Mouse (Mus musculus) forebrain, embryonic 10.5 days (tissue): ENCODE measurements at regions not wholly inside any gene's neighbourhood (a gene's known extent, or its start where the extent isn't known, plus 50 kb on each side); places are given as distances from the start of the nearest gene placed in this dataset.

Experiments used
- DNase-seq: peaks from one replicate; pipeline ENCODE4 v3.0.0-alpha.2; 2017; ENCODE audit warnings: low spot score; ENCODE audit errors: extremely low spot score
- H3K27ac ChIP-seq: fragments of 300-500 bp; sonication (generic); 2 replicates; pipeline ENCODE4 v1.5.1; 2016; ENCODE audit warnings: mild to moderate bottlenecking
- H3K27me3 ChIP-seq: fragments of 300-500 bp; sonication (generic); 2 replicates; pipeline ENCODE4 v1.6.1; 2016; ENCODE audit warnings: mild to moderate bottlenecking; ENCODE audit not compliant: poor library complexity, severe bottlenecking
- H3K36me3 ChIP-seq: fragments of 300-500 bp; sonication (generic); replicated peaks from 2 replicates; pipeline ENCODE4 v1.6.1; 2016; ENCODE audit warnings: mild to moderate bottlenecking, moderate library complexity
- H3K4me1 ChIP-seq: fragments of 300-500 bp; sonication (generic); 2 replicates; pipeline ENCODE4 v1.6.1; 2016
- H3K4me3 ChIP-seq: fragments of 300-500 bp; sonication (generic); 2 replicates; pipeline ENCODE4 v1.5.1; 2016; ENCODE audit warnings: mild to moderate bottlenecking, moderate library complexity
- H3K9me3 ChIP-seq: fragments of 300-500 bp; sonication (generic); 2 replicates; pipeline ENCODE4 v1.6.1; 2016; ENCODE audit warnings: mild to moderate bottlenecking, moderate library complexity
- WGBS: fragments of 180-500 bp; shearing (Covaris S2); methylation state at CpG from one replicate; pipeline ENCODE4 v1.1.7; 2016; 5-methylcytosine and 5-hydroxymethylcytosine counted together

GRCm38 (mm10) chr7:84800966-84801365 is 52.4 kb upstream of the Olfr291 start:
- Histone ChIP-seq H3K9me3 (no peaks in the 10 kb centered on the region), H3K4me3 (no peak overlapping the region), H3K4me1 (peaks cover 8% of the 10 kb centered on the region), H3K27me3 (no peaks in the 10 kb centered on the region), H3K36me3 (no peaks in the 10 kb centered on the region), H3K27ac (no peak overlapping the region)
- DNase-seq = no peak
- 40% methylated on average over 12 of the region's 12 CpGs for WGBS

- H3K27me3 ChIP-seq = no peaks in the 10 kb centered on the region
- 12% methylated on average over 1 of the region's 1 CpGs for WGBS
- no peaks in the 10 kb centered on the region for H3K36me3 ChIP-seq
- no peaks in the 10 kb centered on the region for H3K9me3 ChIP-seq
- no peak for DNase-seq
- no peak overlapping the region for H3K4me3 ChIP-seq
- no peaks in the 10 kb centered on the region for H3K4me1 ChIP-seq
- H3K27ac ChIP-seq = no peak overlapping the region
Observed at GRCm38 (mm10) chr7:84794655-84795054, 58.7 kb upstream of the Olfr291 start.

GRCm38 (mm10) chr7:84779276-84779825 is 74.0 kb upstream of the Olfr291 start:
- Histone ChIP-seq H3K4me3 (peak overlapping the region; percentile 59), H3K27me3 (no peaks in the 10 kb centered on the region), H3K4me1 (no peaks in the 10 kb centered on the region), H3K36me3 (no peaks in the 10 kb centered on the region), H3K9me3 (no peaks in the 10 kb centered on the region), H3K27ac (peak overlapping the region; percentile 87)
- DNase-seq = peak; percentile 85
- WGBS = under 1% methylated on average over 30 of the region's 30 CpGs

- Histone ChIP-seq H3K27ac (no peak overlapping the region), H3K27me3 (no peaks in the 10 kb centered on the region), H3K9me3 (no peaks in the 10 kb centered on the region), H3K4me3 (no peak overlapping the region), H3K4me1 (no peaks in the 10 kb centered on the region), H3K36me3 (no peaks in the 10 kb centered on the region)
- DNase-seq = no peak
Observed at GRCm38 (mm10) chr7:84777696-84778095, 75.7 kb upstream of the Olfr291 start.

GRCm38 (mm10) chr7:84756261-84756660 is 66.5 kb upstream of the Zfand6 start:
- Histone ChIP-seq H3K4me1 (no peaks in the 10 kb centered on the region), H3K27me3 (no peaks in the 10 kb centered on the region), H3K36me3 (no peaks in the 10 kb centered on the region), H3K9me3 (no peaks in the 10 kb centered on the region), H3K27ac (no peak overlapping the region), H3K4me3 (no peak overlapping the region)
- 89% methylated on average over 3 of the region's 3 CpGs for WGBS
- DNase-seq = no peak

GRCm38 (mm10) chr7:84753361-84753760 is 63.6 kb upstream of the Zfand6 start:
- Histone ChIP-seq H3K4me1 (peaks cover 8% of the 10 kb centered on the region), H3K4me3 (no peak overlapping the region), H3K27me3 (peaks cover 6% of the 10 kb centered on the region; the same call in 1 of the 2 replicates), H3K9me3 (no peaks in the 10 kb centered on the region), H3K36me3 (no peaks in the 10 kb centered on the region), H3K27ac (no peak overlapping the region)
- DNase-seq = no peak
- 92% methylated on average over 1 of the region's 1 CpGs for WGBS

GRCm38 (mm10) chr7:84749434-84750301 is 59.9 kb upstream of the Zfand6 start:
- H3K27ac ChIP-seq = peak overlapping the region; percentile 85

GRCm38 (mm10) chr7:84747847-84748246 is 58.1 kb upstream of the Zfand6 start:
- no peak overlapping the region for H3K27ac ChIP-seq
- H3K9me3 ChIP-seq = no peaks in the 10 kb centered on the region
- peaks cover 8% of the 10 kb centered on the region for H3K4me1 ChIP-seq
- 87% methylated on average over 1 of the region's 1 CpGs for WGBS
- H3K27me3 ChIP-seq = peaks cover 6% of the 10 kb centered on the region; the same call in 1 of the 2 replicates
- no peaks in the 10 kb centered on the region for H3K36me3 ChIP-seq
- no peak for DNase-seq
- no peak overlapping the region for H3K4me3 ChIP-seq

More at GRCm38 (mm10) chr7:84749434-84750301, 59.9 kb upstream of the Zfand6 start:
- Histone ChIP-seq H3K4me1 (peaks cover 8% of the 10 kb centered on the region), H3K36me3 (no peaks in the 10 kb centered on the region), H3K4me3 (peak overlapping the region; percentile 53), H3K9me3 (no peaks in the 10 kb centered on the region), H3K27me3 (peaks cover 6% of the 10 kb centered on the region; the same call in 1 of the 2 replicates)
- WGBS = 4% methylated on average over 21 of the region's 21 CpGs
- DNase-seq = peak; percentile 69

GRCm38 (mm10) chr7:84744321-84745070 is 54.7 kb upstream of the Zfand6 start:
- DNase-seq = no peak
- peaks cover 6% of the 10 kb centered on the region; the same call in 1 of the 2 replicates for H3K27me3 ChIP-seq
- H3K4me3 ChIP-seq = no peak overlapping the region
- 92% methylated on average over 5 of the region's 5 CpGs for WGBS
- no peaks in the 10 kb centered on the region for H3K9me3 ChIP-seq
- H3K4me1 ChIP-seq = peaks cover 5% of the 10 kb centered on the region
- no peaks in the 10 kb centered on the region for H3K36me3 ChIP-seq
- no peak overlapping the region for H3K27ac ChIP-seq

- no peak overlapping the region for H3K27ac ChIP-seq
- DNase-seq = no peak
- WGBS = 43% methylated on average over 2 of the region's 2 CpGs
Observed at GRCm38 (mm10) chr7:84739965-84740390, 50.2 kb upstream of the Zfand6 start.

More at GRCm38 (mm10) chr7:84739965-84740390, 50.2 kb upstream of the Zfand6 start:
- no peaks in the 10 kb centered on the region for H3K36me3 ChIP-seq
- H3K9me3 ChIP-seq = no peaks in the 10 kb centered on the region
- H3K4me3 ChIP-seq = no peak overlapping the region
- no peaks in the 10 kb centered on the region for H3K4me1 ChIP-seq
- H3K27me3 ChIP-seq = no peaks in the 10 kb centered on the region
